Mouse (Mus musculus) heart, postnatal 0 days (tissue): ENCODE measurements around the gene Hamp. TPM values are rescaled to one million over a fixed set of nuclear protein-coding genes. Genes with fewer than 3 reads are reported as not detected.
"Not testable (repeated sequence)": the region's sequence is repeated elsewhere in the genome, so short reads cannot be mapped to it uniquely, and the experiment has no call there.

Experiments
- ATAC-seq: fragments of 200-750 bp; cut with Nextera tagmentation; 2 replicates; pipeline ENCODE4 v1.8.0; 2017; ENCODE audit warnings: low read depth, moderate number of reproducible peaks, moderate library complexity; ENCODE audit not compliant: insufficient read depth
- DNase-seq: peaks from one replicate; pipeline ENCODE4 v3.0.0-alpha.2; 2016; ENCODE audit warnings: low spot score
- H3K27ac ChIP-seq: fragments of 300-500 bp; sonication (generic); 2 replicates; pipeline ENCODE4 v1.5.1; 2014; ENCODE audit warnings: low read depth, mild to moderate bottlenecking
- H3K27me3 ChIP-seq: fragments of 300-500 bp; sonication (generic); 2 replicates; pipeline ENCODE4 v1.6.1; 2014; ENCODE audit warnings: low read length, mixed read lengths; ENCODE audit not compliant: control insufficient read depth, insufficient read depth
- H3K36me3 ChIP-seq: fragments of 300-500 bp; sonication (generic); replicated peaks from 2 replicates; pipeline ENCODE4 v1.6.1; 2014; ENCODE audit warnings: low read length, mixed read lengths; ENCODE audit not compliant: control insufficient read depth, insufficient read depth
- H3K4me1 ChIP-seq: fragments of 300-500 bp; sonication (generic); 2 replicates; pipeline ENCODE4 v1.6.1; 2014; ENCODE audit warnings: antibody characterized with exemption; ENCODE audit not compliant: control insufficient read depth, insufficient read depth
- H3K4me2 ChIP-seq: fragments of 300-500 bp; sonication (generic); 2 replicates; pipeline ENCODE4 v1.6.1; 2014; ENCODE audit warnings: low read depth, mild to moderate bottlenecking, low read length, moderate library complexity
- H3K4me3 ChIP-seq: fragments of 300-500 bp; sonication (generic); 2 replicates; pipeline ENCODE4 v1.5.1; 2014; ENCODE audit warnings: low read depth, low read length
- H3K9ac ChIP-seq: fragments of 300-500 bp; sonication (generic); replicated peaks from 2 replicates; pipeline ENCODE4 v1.6.1; 2014; ENCODE audit warnings: low read depth, low read length, mixed read lengths
- H3K9me3 ChIP-seq: fragments of 300-500 bp; sonication (generic); replicated peaks from 2 replicates; pipeline ENCODE4 v1.6.1; 2016; ENCODE audit warnings: low read length; ENCODE audit not compliant: control insufficient read depth
- CTCF ChIP-seq: IDR thresholded peaks from 2 replicates; pipeline ENCODE4 v1.5.1; 2016; ENCODE audit warnings: antibody characterized with exemption, control low read depth, low read depth
- EP300 ChIP-seq: IDR thresholded peaks from 2 replicates; pipeline ENCODE4 v1.6.1; 2016; ENCODE audit warnings: antibody characterized with exemption, low read depth
- WGBS: fragments of 180-500 bp; shearing (Covaris S2); extraction: QIAGEN DNeasy Blood & Tissue Kit; methylation state at CpG from one replicate; pipeline ENCODE4 v1.1.7; 2014; 5-methylcytosine and 5-hydroxymethylcytosine counted together
- polyA plus RNA-seq: library from polyadenylated mRNA; unstranded; fragments of >200 nt; fragmentation: Nextera tagmentation; extraction: Ambion mirVana; gene quantifications from 2 replicates; pipeline ENCODE4 v1.2.1, GENCODE M21; 2015
- total RNA-seq: library from RNA; depleted of rRNA; stranded (reverse); fragments of >200 nt; gene quantifications from 2 replicates; pipeline ENCODE4 v1.2.3, GENCODE M21; 2014; ENCODE audit warnings: low replicate concordance

Gene Hamp
- total and polyA plus RNA-seq, 2 experiments from 2014 or later, result 1.7 TPM; not detected in 1

DNA sequence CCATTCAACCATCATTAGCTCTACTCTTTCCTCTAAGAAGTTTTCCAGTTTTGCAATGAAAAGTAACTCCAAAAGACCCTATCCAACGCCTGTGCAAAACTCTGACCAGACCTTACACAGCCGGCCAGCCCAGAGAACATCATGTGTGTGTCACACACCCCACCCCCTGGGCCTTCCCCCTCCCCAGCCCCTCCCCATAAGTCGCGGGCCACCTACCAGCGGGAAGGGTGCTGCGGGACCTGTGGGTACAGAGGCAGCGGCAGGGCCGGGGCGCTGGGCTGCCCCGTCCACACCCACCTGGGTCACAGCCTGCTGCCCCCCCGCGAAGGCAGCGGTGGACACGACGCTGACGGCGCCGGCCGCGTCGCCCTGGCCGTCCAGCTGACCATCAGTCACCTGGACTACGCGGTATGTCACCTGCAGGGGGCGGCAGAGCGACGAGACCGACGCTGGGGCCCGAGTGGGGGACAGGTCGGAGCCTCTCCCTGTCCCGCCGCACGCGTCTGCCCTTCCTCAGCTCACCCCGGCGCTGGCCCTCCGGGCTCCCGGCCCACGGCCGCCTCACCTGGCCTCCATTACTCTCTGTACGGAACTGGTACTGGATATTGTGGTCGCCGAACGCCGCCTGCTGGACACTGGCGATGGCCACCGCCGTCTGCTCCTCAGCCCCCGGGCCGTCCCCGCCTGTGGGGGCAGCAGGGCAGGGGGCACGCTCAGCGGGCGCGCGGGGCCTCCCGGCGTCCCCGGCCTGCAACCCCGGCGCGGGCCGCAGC is 11.9 kb upstream of the Hamp start:
- Histone ChIP-seq H3K36me3 (peaks cover 50% of the 10 kb centered on the region), H3K4me3 (peak overlapping the region; percentile 99), H3K4me1 (peaks cover 16% of the 10 kb centered on the region), H3K27me3 (no peaks in the 10 kb centered on the region), H3K9ac (peak overlapping the region; percentile 100), H3K4me2 (peak overlapping the region; percentile 92), H3K9me3 (no peaks in the 10 kb centered on the region), H3K27ac (peak overlapping the region; percentile 99)
- under 1% methylated on average over 59 of the region's 64 CpGs for WGBS
- peak; percentile 68 for TF ChIP-seq CTCF
- no peak for TF ChIP-seq EP300
- DNase-seq (peak; percentile 87), ATAC-seq (peak; percentile 69)

DNA sequence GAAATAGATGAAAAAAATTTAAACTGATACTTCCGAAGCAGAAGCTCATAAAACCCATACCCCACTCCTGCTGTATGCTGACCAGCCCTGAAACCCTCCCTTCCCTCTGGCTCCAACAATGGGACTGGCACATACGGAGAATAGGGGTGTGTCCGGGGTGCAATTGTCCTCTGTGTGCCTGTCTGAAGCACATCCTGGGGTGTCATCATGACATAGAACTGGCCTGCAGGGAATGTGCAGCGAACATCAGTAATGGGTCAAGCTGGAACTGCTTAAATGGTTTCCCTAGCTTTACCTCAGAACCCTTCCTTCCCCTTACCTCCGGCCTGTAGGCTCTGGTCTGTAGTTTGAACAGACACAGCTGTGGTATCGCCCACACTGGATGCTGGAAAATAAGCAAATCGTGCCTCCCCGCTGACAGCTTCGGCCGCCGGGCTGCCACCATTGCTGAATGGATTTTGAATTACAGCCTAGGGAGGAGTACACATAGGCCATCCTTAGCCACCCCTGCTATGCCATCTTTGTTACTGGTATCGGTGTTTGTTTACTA is 11.2 kb upstream of the Hamp start:
- 91% methylated on average over 12 of the region's 12 CpGs for WGBS
- Histone ChIP-seq H3K36me3 (peaks cover 57% of the 10 kb centered on the region), H3K9me3 (no peaks in the 10 kb centered on the region), H3K27ac (no peak overlapping the region), H3K4me2 (peak overlapping the region; percentile 92), H3K4me3 (no peak overlapping the region), H3K27me3 (no peaks in the 10 kb centered on the region), H3K9ac (no peak overlapping the region), H3K4me1 (peaks cover 15% of the 10 kb centered on the region)
- TF ChIP-seq CTCF, result no peak
- TF ChIP-seq EP300, result no peak
- DNase-seq (no peak), ATAC-seq (no peak)

DNA sequence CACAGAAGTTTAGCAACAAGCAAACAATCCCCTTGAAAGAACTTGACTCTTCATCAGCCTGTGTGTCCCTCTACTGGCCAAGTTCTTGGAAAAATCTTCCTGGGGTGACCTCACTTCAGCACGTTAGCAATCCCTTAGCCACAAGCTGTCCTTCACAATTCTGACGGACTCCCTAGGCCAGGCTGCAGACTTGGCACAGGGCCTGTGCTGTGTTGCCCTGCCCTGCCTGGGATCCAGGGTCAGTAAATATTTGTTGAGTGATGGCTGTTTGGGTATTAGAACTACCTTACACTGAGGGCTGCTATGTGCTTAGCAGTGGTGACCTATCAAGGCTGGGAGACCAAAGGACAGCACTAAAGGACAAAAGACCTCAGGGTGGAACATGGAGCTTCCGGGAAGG is 10.2 kb upstream of the Hamp start:
- no peak for TF ChIP-seq EP300
- TF ChIP-seq CTCF, result no peak
- 64% methylated on average over 3 of the region's 3 CpGs for WGBS
- Histone ChIP-seq H3K9ac (no peak overlapping the region), H3K4me3 (no peak overlapping the region), H3K4me2 (no peak overlapping the region), H3K4me1 (peaks cover 15% of the 10 kb centered on the region), H3K9me3 (no peaks in the 10 kb centered on the region), H3K27ac (no peak overlapping the region), H3K27me3 (no peaks in the 10 kb centered on the region), H3K36me3 (peaks cover 65% of the 10 kb centered on the region)
- DNase-seq, result no peak
- no peak for ATAC-seq

DNA sequence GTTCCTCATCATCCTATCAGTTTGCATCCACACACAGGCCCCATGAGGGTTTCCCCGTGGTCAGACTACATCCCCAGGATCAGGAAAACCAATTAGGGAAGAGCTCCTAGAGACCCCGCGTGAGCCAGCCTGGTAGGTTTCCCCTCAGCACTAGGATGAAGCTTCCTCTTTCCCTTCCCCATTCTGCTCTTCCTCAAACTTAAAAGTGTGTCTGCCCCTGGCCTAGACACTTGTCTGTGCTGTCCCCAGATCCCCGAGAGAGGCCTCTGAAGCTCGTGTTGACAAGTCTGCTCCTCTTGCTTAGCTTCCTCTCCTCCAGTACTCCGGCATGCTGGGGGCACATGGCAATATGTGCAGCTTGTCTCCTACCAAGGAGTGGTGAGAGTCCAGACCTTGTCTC is 9.6 kb upstream of the Hamp start:
- Histone ChIP-seq H3K36me3 (peaks cover 64% of the 10 kb centered on the region), H3K27me3 (no peaks in the 10 kb centered on the region)
- no peak for DNase-seq

GRCm38 (mm10) chr7:30952441-30953265 is 8.8 kb upstream of the Hamp start:
- Histone ChIP-seq H3K4me3 (no peak overlapping the region), H3K27ac (no peak overlapping the region), H3K4me1 (peaks cover 6% of the 10 kb centered on the region), H3K27me3 (no peaks in the 10 kb centered on the region), H3K36me3 (peaks cover 64% of the 10 kb centered on the region), H3K4me2 (no peak overlapping the region), H3K9ac (no peak overlapping the region), H3K9me3 (no peaks in the 10 kb centered on the region)
- 90% methylated on average over 16 of the region's 16 CpGs for WGBS
- ATAC-seq (no peak), DNase-seq (no peak)
- TF ChIP-seq EP300 (no peak), CTCF (no peak)

More for the DNA sequence above, 9.6 kb upstream of the Hamp start:
- no peak for ATAC-seq
- Histone ChIP-seq H3K27ac (no peak overlapping the region), H3K4me1 (peaks cover 12% of the 10 kb centered on the region), H3K4me3 (no peak overlapping the region), H3K9me3 (no peaks in the 10 kb centered on the region), H3K4me2 (no peak overlapping the region), H3K9ac (no peak overlapping the region)
- 79% methylated on average over 6 of the region's 6 CpGs for WGBS
- TF ChIP-seq EP300 (no peak), CTCF (no peak)

DNA sequence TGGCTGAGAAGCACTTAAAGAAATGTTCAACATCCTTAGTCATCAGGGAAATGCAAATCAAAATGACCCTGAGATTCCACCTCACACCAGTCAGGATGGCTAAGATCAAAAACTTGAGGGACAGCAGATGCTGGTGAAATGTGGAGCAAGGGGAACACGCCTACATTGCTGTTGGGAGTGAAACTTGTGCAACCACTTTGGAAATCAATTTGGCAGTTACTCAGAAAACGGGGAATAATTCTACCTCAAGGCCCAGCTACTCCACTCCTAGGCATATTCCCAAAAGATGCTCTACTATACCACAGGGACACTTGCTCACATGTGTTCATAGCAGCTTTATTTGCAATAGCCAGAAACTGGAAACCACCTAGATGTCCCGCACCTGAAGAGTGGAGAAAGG is 6.1 kb upstream of the Hamp start:
- H3K9me3 ChIP-seq, H3K4me1 ChIP-seq, H3K9ac ChIP-seq, H3K27ac ChIP-seq, ATAC-seq, H3K4me2 ChIP-seq, H3K27me3 ChIP-seq, H3K4me3 ChIP-seq, DNase-seq: not testable (repeated sequence)
- H3K36me3 ChIP-seq, result peaks cover 71% of the 10 kb centered on the region
- 90% methylated on average over 3 of the region's 3 CpGs for WGBS
